Mouse (Mus musculus) E14TG2a.4 (cell line): Measurements from ENCODE around the gene Adamts6.
A peak's percentile ranks its signal among the peaks of the same experiment; 100 is the strongest.

Source experiments
- H3K27me3 ChIP-seq: 2 replicates; pipeline ENCODE4 v1.6.1; 2014; ENCODE audit warnings: low read length, control low read depth; ENCODE audit not compliant: insufficient read depth
- H3K36me3 ChIP-seq: 2 replicates; pipeline ENCODE4 v1.6.1; 2014; ENCODE audit warnings: low read length, control low read depth; ENCODE audit not compliant: insufficient read depth
- H3K4me1 ChIP-seq: replicated peaks from 2 replicates; pipeline ENCODE4 v1.6.1; 2014; ENCODE audit warnings: low read depth, low read length, control low read depth
- H3K4me3 ChIP-seq: replicated peaks from 2 replicates; pipeline ENCODE4 v1.5.1; 2014; ENCODE audit warnings: mild to moderate bottlenecking, low read length
- H3K9me3 ChIP-seq: 2 replicates; pipeline ENCODE4 v1.6.1; 2014; ENCODE audit warnings: low read length, control low read depth
- CTCF ChIP-seq: conservative IDR thresholded peaks from 2 replicates; pipeline ENCODE4 v1.5.1; 2014; ENCODE audit warnings: low read length
- NANOG ChIP-seq: IDR thresholded peaks from 2 replicates; pipeline ENCODE4 v1.6.1; 2014; ENCODE audit warnings: borderline replicate concordance, low read length, mixed read lengths
- POU5F1 ChIP-seq: IDR thresholded peaks from 2 replicates; pipeline ENCODE4 v1.6.1; 2014; ENCODE audit warnings: low read length, borderline replicate concordance

The Adamts6 gene

GRCm38 (mm10) chr13:104445437-104445836, 157.8 kb downstream of the Adamts6 start:
- H3K4me3 ChIP-seq = no peak overlapping the region
- no peaks in the 10 kb centered on the region for H3K36me3 ChIP-seq

GRCm38 (mm10) chr13:104446974-104447373, 159.3 kb downstream of the Adamts6 start:
- no peaks in the 10 kb centered on the region for H3K4me1 ChIP-seq
- H3K27me3 ChIP-seq = no peaks in the 10 kb centered on the region
- no peaks in the 10 kb centered on the region for H3K9me3 ChIP-seq
- H3K4me3 ChIP-seq = no peak overlapping the region
- no peaks in the 10 kb centered on the region for H3K36me3 ChIP-seq
- no peak for TF ChIP-seq NANOG
- TF ChIP-seq CTCF = no peak
- no peak for TF ChIP-seq POU5F1

More at GRCm38 (mm10) chr13:104445437-104445836, 157.8 kb downstream of the Adamts6 start:
- Histone ChIP-seq H3K27me3 (no peaks in the 10 kb centered on the region), H3K4me1 (no peaks in the 10 kb centered on the region), H3K9me3 (no peaks in the 10 kb centered on the region)
- TF ChIP-seq CTCF = peak; percentile 33; the same call in 1 of the 2 replicates
- TF ChIP-seq NANOG = no peak

DNA sequence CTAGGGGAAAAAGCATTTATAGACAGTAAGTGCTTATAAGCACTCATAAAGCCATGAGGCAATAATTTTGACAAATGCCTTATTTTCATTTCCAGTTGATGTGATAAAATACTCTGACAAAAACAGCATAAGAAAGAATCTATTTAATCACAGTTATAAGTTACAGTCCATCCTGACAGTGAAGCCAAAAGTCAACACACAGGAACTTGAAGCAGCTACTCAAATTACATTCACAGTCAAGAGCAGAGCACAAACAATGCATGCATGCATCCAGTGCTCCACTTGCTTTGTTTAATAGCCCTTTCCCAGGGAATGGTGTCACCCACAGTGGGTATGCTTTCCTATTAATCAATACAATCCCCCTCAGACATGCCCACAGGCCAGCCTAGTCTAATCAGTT, 159.8 kb downstream of the Adamts6 start:
- no peaks in the 10 kb centered on the region for H3K27me3 ChIP-seq
- H3K4me1 ChIP-seq = no peaks in the 10 kb centered on the region
- no peaks in the 10 kb centered on the region for H3K36me3 ChIP-seq
- no peaks in the 10 kb centered on the region for H3K9me3 ChIP-seq
- TF ChIP-seq NANOG = no peak
- no peak for TF ChIP-seq POU5F1
- TF ChIP-seq CTCF = no peak
- H3K4me3 ChIP-seq = no peak overlapping the region

GRCm38 (mm10) chr13:104448349-104448748, 160.7 kb downstream of the Adamts6 start:
- Histone ChIP-seq H3K9me3 (no peaks in the 10 kb centered on the region), H3K4me3 (no peak overlapping the region), H3K4me1 (no peaks in the 10 kb centered on the region), H3K27me3 (no peaks in the 10 kb centered on the region), H3K36me3 (no peaks in the 10 kb centered on the region)
- TF ChIP-seq POU5F1 (no peak), NANOG (no peak), CTCF (no peak)

DNA sequence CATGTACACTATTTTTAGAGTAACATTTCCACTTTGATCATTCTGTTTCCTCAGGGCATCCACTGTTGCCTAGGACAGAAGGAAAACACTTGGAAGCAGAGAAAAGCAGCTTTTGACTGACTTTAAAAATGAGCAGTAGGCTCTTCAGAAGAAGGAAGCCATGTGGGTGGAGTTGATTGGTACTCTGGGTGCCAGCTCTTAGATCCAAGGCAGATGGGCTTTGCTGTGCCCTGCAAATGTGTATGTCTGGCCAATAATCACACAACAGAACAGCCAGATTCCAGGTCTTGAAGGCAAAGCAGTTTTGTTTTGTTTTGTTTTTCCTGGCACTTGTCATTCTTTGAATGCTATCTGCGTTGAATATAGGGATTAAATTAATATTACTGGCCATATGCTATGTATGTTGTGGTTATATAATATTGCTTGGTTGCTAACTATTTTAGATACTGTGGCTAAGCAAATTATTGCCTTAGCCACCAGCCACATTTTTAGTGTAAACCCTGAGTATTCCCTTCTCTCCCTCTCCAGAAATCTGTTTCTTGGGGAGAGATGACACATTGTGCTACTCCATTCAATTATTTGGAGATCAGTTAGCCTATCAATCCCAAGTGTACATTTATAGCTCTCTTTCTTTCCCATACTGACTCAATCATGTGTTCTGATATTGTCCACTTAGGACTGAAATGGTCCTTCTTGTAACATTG, 165.8 kb downstream of the Adamts6 start:
- Histone ChIP-seq H3K27me3 (no peaks in the 10 kb centered on the region), H3K36me3 (no peaks in the 10 kb centered on the region), H3K9me3 (no peaks in the 10 kb centered on the region), H3K4me1 (no peaks in the 10 kb centered on the region), H3K4me3 (no peak overlapping the region)
- TF ChIP-seq NANOG (no peak), POU5F1 (no peak), CTCF (no peak)

- no peaks in the 10 kb centered on the region for H3K4me1 ChIP-seq
- TF ChIP-seq POU5F1 (no peak), NANOG (no peak), CTCF (no peak)
- H3K4me3 ChIP-seq = no peak overlapping the region
- H3K36me3 ChIP-seq = no peaks in the 10 kb centered on the region
- H3K27me3 ChIP-seq = no peaks in the 10 kb centered on the region
- H3K9me3 ChIP-seq = no peaks in the 10 kb centered on the region
These were observed 172.7 kb downstream of the Adamts6 start for GRCm38 (mm10) chr13:104460287-104460686.

- no peaks in the 10 kb centered on the region for H3K36me3 ChIP-seq
- no peaks in the 10 kb centered on the region for H3K4me1 ChIP-seq
- H3K9me3 ChIP-seq = no peaks in the 10 kb centered on the region
- no peaks in the 10 kb centered on the region for H3K27me3 ChIP-seq
- TF ChIP-seq POU5F1 (no peak), NANOG (no peak), CTCF (no peak)
- H3K4me3 ChIP-seq = no peak overlapping the region
These were observed 180.4 kb downstream of the Adamts6 start for GRCm38 (mm10) chr13:104468061-104468460.

- Histone ChIP-seq H3K36me3 (no peaks in the 10 kb centered on the region), H3K9me3 (no peaks in the 10 kb centered on the region), H3K27me3 (no peaks in the 10 kb centered on the region), H3K4me1 (no peaks in the 10 kb centered on the region), H3K4me3 (no peak overlapping the region)
- TF ChIP-seq NANOG = no peak
- TF ChIP-seq CTCF = no peak
- no peak for TF ChIP-seq POU5F1
These were observed 188.8 kb downstream of the Adamts6 start for GRCm38 (mm10) chr13:104476285-104476956.
